Mouse (Mus musculus) myocyte (in vitro differentiated cells): Measurements from ENCODE around the gene Zbtb25.

Source experiments
- E2F4 ChIP-seq: IDR thresholded peaks from one replicate; pipeline ENCODE4 v1.6.1; 2011; ENCODE audit warnings: mild to moderate bottlenecking, control low read depth, moderate library complexity; ENCODE audit not compliant: insufficient read depth
- MYOG ChIP-seq, 3 experiments: IDR thresholded peaks; one replicate each; pipeline ENCODE4 v1.6.1; 2011; ENCODE audit warnings: control low read depth in 2 of 3, low read depth in 2 of 3, mild to moderate bottlenecking in 2 of 3; ENCODE audit not compliant: insufficient read length in 2 of 3, control insufficient read depth in 1 of 3, insufficient read depth in 1 of 3
- POLR2A ChIP-seq: IDR thresholded peaks from one replicate; pipeline ENCODE4 v1.6.1; 2011; ENCODE audit warnings: low read depth, mild to moderate bottlenecking, control low read depth, moderate library complexity; ENCODE audit not compliant: insufficient read length
- USF1 ChIP-seq: IDR thresholded peaks from one replicate; pipeline ENCODE4 v1.6.1; 2011; ENCODE audit warnings: low read depth, mild to moderate bottlenecking, control low read depth, moderate library complexity

- TF ChIP-seq POLR2A (no peak), MYOG (IDR thresholded peaks at IDR 0.05; ENCODE audit: control insufficient read depth in 1 of 3, insufficient read depth in 1 of 3, insufficient read length in 2 of 3, low read depth in 2 of 3) (no peak), E2F4 (no peak), USF1 (no peak)
Observed at GRCm38 (mm10) chr12:76405183-76405970, 36.0 kb upstream of the Zbtb25 start.
